Mouse (Mus musculus): ENCODE results near the gene Flywch1. TPM values are rescaled to one million over a fixed set of nuclear protein-coding genes. Genes with fewer than 3 reads are reported as not detected.

Gene Flywch1
- polyA plus RNA-seq, 1 experiment from 2014 or later, result 52.1 TPM

GRCm38 (mm10) chr17:23742941-23743340, 28.5 kb downstream of the Flywch1 start:
- no peak overlapping the region for H3K9ac ChIP-seq
- H3K4me2 ChIP-seq, result peak overlapping the region; percentile 51; the same call in 1 of the 2 replicates
- H3K4me3 ChIP-seq, result peak overlapping the region; percentile 35; the same call in 1 of the 2 replicates
- no peaks in the 10 kb centered on the region for H3K9me3 ChIP-seq
- no peaks in the 10 kb centered on the region for H3K36me3 ChIP-seq
- peaks cover 53% of the 10 kb centered on the region for H3K4me1 ChIP-seq
- H3K27ac ChIP-seq (replicated peaks), result no peak overlapping the region
- 55% methylated on average over 12 of the region's 12 CpGs for WGBS
- H3K27me3 ChIP-seq (replicated peaks), result peaks cover 90% of the 10 kb centered on the region
- no peak for ATAC-seq (ENCODE audit: extremely low read depth, insufficient number of reproducible peaks, low FRiP score, low TSS enrichment)

- no peak for ATAC-seq (ENCODE audit: extremely low read depth, insufficient number of reproducible peaks, low FRiP score, low TSS enrichment)
- H3K27me3 ChIP-seq (replicated peaks), result peaks cover 90% of the 10 kb centered on the region
- H3K4me1 ChIP-seq, result peaks cover 54% of the 10 kb centered on the region
- H3K36me3 ChIP-seq, result peaks cover 1% of the 10 kb centered on the region
- H3K9ac ChIP-seq, result no peak overlapping the region
- 8% methylated on average over 44 of the region's 44 CpGs for WGBS
- peak overlapping the region; percentile 51 for H3K4me2 ChIP-seq
- H3K4me3 ChIP-seq, result peak overlapping the region; percentile 35
- no peak overlapping the region for H3K27ac ChIP-seq (replicated peaks)
- H3K9me3 ChIP-seq, result no peaks in the 10 kb centered on the region
Measured at GRCm38 (mm10) chr17:23742210-23742793, 29.1 kb downstream of the Flywch1 start.

GRCm38 (mm10) chr17:23741359-23742209, 29.8 kb downstream of the Flywch1 start:
- Histone ChIP-seq H3K27ac (replicated peaks) (no peak overlapping the region), H3K4me1 (peaks cover 54% of the 10 kb centered on the region), H3K4me3 (peak overlapping the region; percentile 35)

GRCm38 (mm10) chr17:23740598-23741021, 30.8 kb downstream of the Flywch1 start, which contains the start of gene Paqr4:
TSS of gene Paqr4 (minus strand) at chr17:23740867.
- Histone ChIP-seq H3K4me2 (peak within 1 kb of the TSS; percentile 96), H3K4me3 (peak within 1 kb of the TSS; percentile 72), H3K9ac (peak within 1 kb of the TSS; percentile 79), H3K27me3 (replicated peaks) (peaks cover 82% of the 10 kb centered on the region), H3K36me3 (peaks cover 18% of the 10 kb centered on the region), H3K4me1 (peaks cover 45% of the 10 kb centered on the region), H3K9me3 (no peaks in the 10 kb centered on the region), H3K27ac (replicated peaks) (0 out of 2 replicates have a peak within 1 kb of the TSS, but pooled peaks have one; percentile 56)
- peak; percentile 0; the same call in 1 of the 2 replicates for ATAC-seq (ENCODE audit: extremely low read depth, insufficient number of reproducible peaks, low FRiP score, low TSS enrichment)
- WGBS, result 4% methylated on average over 13 of the region's 13 CpGs

More at GRCm38 (mm10) chr17:23741359-23742209, 29.8 kb downstream of the Flywch1 start:
- H3K4me2 ChIP-seq, result no peak overlapping the region
- peaks cover 88% of the 10 kb centered on the region for H3K27me3 ChIP-seq (replicated peaks)
- peaks cover 8% of the 10 kb centered on the region for H3K36me3 ChIP-seq
- no peak overlapping the region for H3K9ac ChIP-seq
- ATAC-seq (ENCODE audit: extremely low read depth, insufficient number of reproducible peaks, low FRiP score, low TSS enrichment), result no peak
- 42% methylated on average over 38 of the region's 38 CpGs for WGBS
- H3K9me3 ChIP-seq, result no peaks in the 10 kb centered on the region

GRCm38 (mm10) chr17:23740136-23740584, 31.2 kb downstream of the Flywch1 start:
- peak overlapping the region; percentile 79 for H3K9ac ChIP-seq
- peaks cover 40% of the 10 kb centered on the region for H3K4me1 ChIP-seq
- H3K27ac ChIP-seq (replicated peaks), result 0 out of 2 replicates have a peak overlapping the region, but pooled peaks have one; percentile 56
- peak; percentile 58; the same call in 1 of the 2 replicates for ATAC-seq (ENCODE audit: extremely low read depth, insufficient number of reproducible peaks, low FRiP score, low TSS enrichment)
- peaks cover 21% of the 10 kb centered on the region for H3K36me3 ChIP-seq
- under 1% methylated on average over 46 of the region's 46 CpGs for WGBS
- peak overlapping the region; percentile 96 for H3K4me2 ChIP-seq
- H3K27me3 ChIP-seq (replicated peaks), result peaks cover 77% of the 10 kb centered on the region
- H3K4me3 ChIP-seq, result peak overlapping the region; percentile 72
- no peaks in the 10 kb centered on the region for H3K9me3 ChIP-seq

- under 1% methylated on average over 48 of the region's 48 CpGs for WGBS
- H3K9ac ChIP-seq, result peak overlapping the region; percentile 79
- no peak for ATAC-seq (ENCODE audit: extremely low read depth, insufficient number of reproducible peaks, low FRiP score, low TSS enrichment)
- H3K36me3 ChIP-seq, result peaks cover 28% of the 10 kb centered on the region
- H3K27ac ChIP-seq (replicated peaks), result peak overlapping the region; percentile 56; the same call in 1 of the 2 replicates
- H3K4me1 ChIP-seq, result peaks cover 33% of the 10 kb centered on the region
- H3K4me3 ChIP-seq, result peak overlapping the region; percentile 72
- H3K4me2 ChIP-seq, result peak overlapping the region; percentile 96
- peaks cover 70% of the 10 kb centered on the region for H3K27me3 ChIP-seq (replicated peaks)
- no peaks in the 10 kb centered on the region for H3K9me3 ChIP-seq
Measured at GRCm38 (mm10) chr17:23739202-23740135, 31.9 kb downstream of the Flywch1 start.

GRCm38 (mm10) chr17:23738836-23739201, 32.6 kb downstream of the Flywch1 start:
- Histone ChIP-seq H3K36me3 (peaks cover 33% of the 10 kb centered on the region), H3K4me3 (peak overlapping the region; percentile 72), H3K4me2 (peak overlapping the region; percentile 96), H3K9ac (peak overlapping the region; percentile 79), H3K4me1 (peaks cover 33% of the 10 kb centered on the region), H3K9me3 (no peaks in the 10 kb centered on the region), H3K27me3 (replicated peaks) (peaks cover 64% of the 10 kb centered on the region), H3K27ac (replicated peaks) (no peak overlapping the region)
- WGBS, result 36% methylated on average over 2 of the region's 2 CpGs
- no peak for ATAC-seq (ENCODE audit: extremely low read depth, insufficient number of reproducible peaks, low FRiP score, low TSS enrichment)

- no peak overlapping the region for H3K27ac ChIP-seq (replicated peaks)
- H3K4me1 ChIP-seq, result peaks cover 33% of the 10 kb centered on the region
- WGBS, result 65% methylated on average over 15 of the region's 15 CpGs
- H3K36me3 ChIP-seq, result peaks cover 40% of the 10 kb centered on the region
- no peaks in the 10 kb centered on the region for H3K9me3 ChIP-seq
- no peak overlapping the region for H3K4me2 ChIP-seq
- ATAC-seq (ENCODE audit: extremely low read depth, insufficient number of reproducible peaks, low FRiP score, low TSS enrichment), result no peak
- H3K9ac ChIP-seq, result no peak overlapping the region
- H3K4me3 ChIP-seq, result no peak overlapping the region
- peaks cover 53% of the 10 kb centered on the region for H3K27me3 ChIP-seq (replicated peaks)
Measured at GRCm38 (mm10) chr17:23737493-23738445, 33.6 kb downstream of the Flywch1 start.

- Histone ChIP-seq H3K27me3 (replicated peaks) (peaks cover 29% of the 10 kb centered on the region), H3K4me2 (no peak overlapping the region), H3K4me1 (peaks cover 22% of the 10 kb centered on the region), H3K9ac (no peak overlapping the region), H3K36me3 (peaks cover 40% of the 10 kb centered on the region), H3K27ac (replicated peaks) (no peak overlapping the region), H3K9me3 (no peaks in the 10 kb centered on the region), H3K4me3 (no peak overlapping the region)
- 68% methylated on average over 1 of the region's 1 CpGs for WGBS
- ATAC-seq (ENCODE audit: extremely low read depth, insufficient number of reproducible peaks, low FRiP score, low TSS enrichment), result no peak
Measured at GRCm38 (mm10) chr17:23734341-23734740, 37.1 kb downstream of the Flywch1 start.

- 53% methylated on average over 1 of the region's 1 CpGs for WGBS
- Histone ChIP-seq H3K27me3 (replicated peaks) (no peaks in the 10 kb centered on the region), H3K4me1 (peaks cover 22% of the 10 kb centered on the region), H3K4me3 (no peak overlapping the region), H3K9ac (0 out of 2 replicates have a peak overlapping the region, but pooled peaks have one; percentile 14), H3K9me3 (no peaks in the 10 kb centered on the region), H3K36me3 (peaks cover 20% of the 10 kb centered on the region), H3K27ac (replicated peaks) (no peak overlapping the region), H3K4me2 (no peak overlapping the region)
- no peak for ATAC-seq (ENCODE audit: extremely low read depth, insufficient number of reproducible peaks, low FRiP score, low TSS enrichment)
Measured at GRCm38 (mm10) chr17:23730441-23730840, 41.0 kb downstream of the Flywch1 start.
